Mouse (Mus musculus): ENCODE results near the gene Kcnh4.

GRCm38 (mm10) chr11:100705095-100705747, 54.5 kb downstream of the Kcnh4 start:
- TF ChIP-seq MAFK (IDR thresholded peaks at IDR 0.05; ENCODE audit: insufficient read depth, low read depth, low read length) (no peak), HCFC1 (IDR thresholded peaks at IDR 0.05; ENCODE audit: borderline replicate concordance, insufficient read depth, low read length) (no peak), ZC3H11A (IDR thresholded peaks at IDR 0.05; ENCODE audit: borderline replicate concordance, low read depth, low read length) (no peak), ZNF384 (IDR thresholded peaks at IDR 0.05; ENCODE audit: low read depth, low read length) (no peak), CHD2 (IDR thresholded peaks at IDR 0.05; ENCODE audit: low read depth, low read length) (no peak)

Data from ES-E14 (cell line).